ENCODE assay signal across 12 mouse cellular contexts in the genomic region with DNA sequence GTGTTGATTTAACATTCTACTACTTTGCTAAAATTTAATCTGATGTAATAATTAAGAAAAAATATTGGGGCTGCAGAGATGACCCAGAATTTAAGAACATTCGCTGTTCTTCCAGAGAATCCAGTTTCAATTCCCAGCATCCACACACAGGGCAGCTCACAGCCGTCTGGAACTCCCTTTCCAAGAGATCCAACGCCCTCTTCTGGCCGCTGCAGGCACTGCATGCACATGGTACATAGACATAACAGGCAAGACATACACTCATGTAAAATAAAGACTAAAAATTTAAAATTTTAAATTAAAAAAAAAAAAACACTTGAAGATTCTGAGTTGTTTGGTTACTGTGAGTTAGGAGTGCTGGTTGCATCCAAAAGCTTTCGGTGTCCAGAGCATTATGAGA. TPM values are rescaled to one million over a fixed set of nuclear protein-coding genes. Genes with fewer than 3 reads are reported as not detected.
A peak's percentile ranks its signal among the peaks of the same experiment; 100 is the strongest.
DNase-seq lines count a peak whose midpoint lies in the region; TF ChIP-seq lines count a peak whose summit lies in the region.
"Had no signal": no experiment of that assay in that cellular context is flagged by ENCODE, and none has a peak within 500 bp of the region (broad histone marks: within the 10 kb centered on the region; RNA-seq: fewer than 3 reads in every experiment).

No protein-coding gene starts in this region.

- no peak for TF ChIP-seq POLR2A in lung, adult 2 months (IDR thresholded peaks at IDR 0.05; ENCODE audit: borderline replicate concordance, extremely low read depth, low read depth, low read length)
- TF ChIP-seq POLR2A in cortical plate, adult 2 months (IDR thresholded peaks at IDR 0.05; ENCODE audit: extremely low read depth, insufficient read depth, low read length): no peak

- no peak for DNase-seq in gastrocnemius, adult 2 months
- no peak for DNase-seq in gastrocnemius, postnatal 4 days (ENCODE audit: low spot score in 2 of 2)
- peak; percentile 13 for DNase-seq in lung, postnatal 10 days
- DNase-seq in lung, adult 2 months: no peak
- DNase-seq in ES-CJ7 (ENCODE audit: low read depth, low spot score): peak; percentile 80
- no peak for DNase-seq in ovary, postnatal 36 days (ENCODE audit: low spot score)
- DNase-seq in midbrain, embryonic 10.5 days (ENCODE audit: low spot score): no peak

- H3K27ac ChIP-seq in gastrocnemius, adult 2 months: no peak overlapping the region
- H3K27ac ChIP-seq in cortical plate, adult 2 months (ENCODE audit: insufficient read depth, low read length): no peak overlapping the region
- H3K27ac ChIP-seq in midbrain, embryonic 10.5 days (replicated peaks): no peak overlapping the region
- H3K27ac ChIP-seq: heart, embryonic 10.5 days; limb, embryonic 12.5 days; macrophage had no signal

- H3K9me3 ChIP-seq in midbrain, embryonic 10.5 days (replicated peaks): no peaks in the 10 kb centered on the region
- H3K9me3 ChIP-seq: heart, embryonic 10.5 days had no signal

- H3K27me3 ChIP-seq in midbrain, embryonic 10.5 days (ENCODE audit: low read depth, poor library complexity, severe bottlenecking): no peaks in the 10 kb centered on the region
- H3K27me3 ChIP-seq: limb, embryonic 12.5 days had no signal

- peak; percentile 11; the same call in 1 of the 2 replicates for TF ChIP-seq CTCF in gastrocnemius, adult 2 months (IDR thresholded peaks at IDR 0.05)
- TF ChIP-seq CTCF in lung, adult 2 months (IDR thresholded peaks at IDR 0.05; ENCODE audit: insufficient read depth, low read length): no peak
- 0 out of 2 replicates have a peak, but pooled peaks have one; percentile 13 for TF ChIP-seq CTCF in cortical plate, adult 2 months (IDR thresholded peaks at IDR 0.05; ENCODE audit: extremely low read depth, insufficient read depth, low read length)

- intact Hi-C loops in gastrocnemius, adult 2 months (cut with DNase I): no loop called here

- no peak overlapping the region for H3K4me3 ChIP-seq in gastrocnemius, adult 2 months
- H3K4me3 ChIP-seq in lung, adult 2 months (replicated peaks; ENCODE audit: extremely low read depth, low read depth, low read length): no peak overlapping the region
- H3K4me3 ChIP-seq in cortical plate, adult 2 months (ENCODE audit: insufficient read depth, low read length): no peak overlapping the region
- H3K4me3 ChIP-seq in midbrain, embryonic 10.5 days: no peak overlapping the region
- H3K4me3 ChIP-seq: heart, embryonic 10.5 days; limb, embryonic 12.5 days had no signal

- 55% methylated on average over 5 of the region's 5 CpGs for WGBS in lung, adult 2 months
- 57% methylated on average over 5 of the region's 5 CpGs for WGBS in midbrain, embryonic 10.5 days

- H3K36me3 ChIP-seq in midbrain, embryonic 10.5 days: no peaks in the 10 kb centered on the region
- H3K36me3 ChIP-seq: heart, embryonic 10.5 days; limb, embryonic 12.5 days had no signal

- H3K4me1 ChIP-seq in lung, adult 2 months (ENCODE audit: control insufficient read depth, insufficient read depth, low read length): no peaks in the 10 kb centered on the region
- H3K4me1 ChIP-seq in cortical plate, adult 2 months (ENCODE audit: control insufficient read depth, insufficient read depth, low read length): no peaks in the 10 kb centered on the region
- no peaks in the 10 kb centered on the region for H3K4me1 ChIP-seq in midbrain, embryonic 10.5 days
- H3K4me1 ChIP-seq: heart, embryonic 10.5 days had no signal

RNA-seq across cellular contexts. Expression of a gene that starts 16.3 kb away (rescaled TPM):
- 1 to 10 TPM; 2.1 to 2.7 TPM for total RNA-seq in gastrocnemius, adult 2 months (2021)
- 10 to 100 TPM in 1 of 2 experiments, 1 to 10 TPM in 1; 8.6 to 10.5 TPM for total RNA-seq in gastrocnemius, postnatal 4 days (2021)
- polyA plus RNA-seq in lung, adult 2 months (2012; rRNA removed): 4.0 and 4.2 TPM in 2 replicates
- 1.1 and 1.6 TPM in 2 replicates for polyA plus RNA-seq in cortical plate, adult 2 months (2012; rRNA removed)
- 0.35 and 0.61 TPM in 2 replicates for polyA plus RNA-seq in midbrain, embryonic 10.5 days (2016; fragmentation: Nextera tagmentation; extraction: Ambion mirVana)
- polyA plus RNA-seq: activated CD4-positive, CD25-positive, alpha-beta regulatory T cell, adult 4 months; limb, embryonic 12.5 days had no signal

RNA-seq across cellular contexts. Expression of a gene that starts 40.3 kb away (rescaled TPM):
- not detected for total RNA-seq in gastrocnemius, adult 2 months (2021)
- not detected for total RNA-seq in gastrocnemius, postnatal 4 days (2021)
- polyA plus RNA-seq in lung, adult 2 months (2012; rRNA removed): 211 and 239 TPM in 2 replicates
- 57.4 and 62.1 TPM in 2 replicates for polyA plus RNA-seq in cortical plate, adult 2 months (2012; rRNA removed)
- polyA plus RNA-seq in midbrain, embryonic 10.5 days (2016; fragmentation: Nextera tagmentation; extraction: Ambion mirVana): 1.2 and 1.3 TPM in 2 replicates
- polyA plus RNA-seq: activated CD4-positive, CD25-positive, alpha-beta regulatory T cell, adult 4 months; macrophage had no signal

RNA-seq across cellular contexts. Expression of a gene that starts 42.2 kb away (rescaled TPM):
- total RNA-seq in gastrocnemius, adult 2 months (2021): 1 to 10 TPM in 1 of 2 experiments, under 1 TPM in 1; 0.94 to 3.3 TPM
- total RNA-seq in gastrocnemius, postnatal 4 days (2021): 1 to 10 TPM; 2.8 to 4.2 TPM
- 12.1 and 17.7 TPM in 2 replicates for polyA plus RNA-seq in lung, adult 2 months (2012; rRNA removed)
- polyA plus RNA-seq in cortical plate, adult 2 months (2012; rRNA removed): 0.63 and 0.95 TPM in 2 replicates
- 0.12 TPM in 1 of 2 replicates, not detected in the other for polyA plus RNA-seq in midbrain, embryonic 10.5 days (2016; fragmentation: Nextera tagmentation; extraction: Ambion mirVana)
- polyA plus RNA-seq: limb, embryonic 12.5 days had no signal

RNA-seq across cellular contexts. Expression of a gene that starts 48.6 kb away (rescaled TPM):
- under 1 TPM; 0.28 to 0.67 TPM for total RNA-seq in gastrocnemius, adult 2 months (2021)
- total RNA-seq in gastrocnemius, postnatal 4 days (2021): 1 to 10 TPM; 2.6 to 3.2 TPM
- polyA plus RNA-seq in lung, adult 2 months (2012; rRNA removed): 9.2 and 11.3 TPM in 2 replicates
- 6.2 and 6.3 TPM in 2 replicates for polyA plus RNA-seq in cortical plate, adult 2 months (2012; rRNA removed)
- polyA plus RNA-seq in midbrain, embryonic 10.5 days (2016; fragmentation: Nextera tagmentation; extraction: Ambion mirVana): 16.0 and 18.9 TPM in 2 replicates

RNA-seq across cellular contexts. Expression of a gene that starts 57.3 kb away (rescaled TPM):
- total RNA-seq in gastrocnemius, adult 2 months (2021): 1 to 10 TPM; 1.4 to 2.6 TPM
- 10 to 100 TPM; 20.2 to 22.2 TPM for total RNA-seq in gastrocnemius, postnatal 4 days (2021)
- 21.9 and 25.6 TPM in 2 replicates for polyA plus RNA-seq in lung, adult 2 months (2012; rRNA removed)
- 1.2 and 1.4 TPM in 2 replicates for polyA plus RNA-seq in cortical plate, adult 2 months (2012; rRNA removed)
- polyA plus RNA-seq in midbrain, embryonic 10.5 days (2016; fragmentation: Nextera tagmentation; extraction: Ambion mirVana): 4.8 and 5.0 TPM in 2 replicates
- polyA plus RNA-seq: macrophage had no signal

Comparison
In these comparisons a context has a peak if more than half of its experiments do, and no peak if none do; other contexts are left out.
1. DNase-seq: peak in lung, postnatal 10 days (single experiment) and ES-CJ7 (single experiment); none in gastrocnemius, adult 2 months (single experiment), gastrocnemius, postnatal 4 days (0 of 2), lung, adult 2 months (single experiment), ovary, postnatal 36 days (single experiment) and midbrain, embryonic 10.5 days (single experiment).
2. RNA of a gene that starts 40.3 kb away (polyA plus RNA-seq): 211 to 239 TPM in lung, adult 2 months and 57.4 to 62.1 TPM in cortical plate, adult 2 months; 1.2 to 1.3 TPM in midbrain, embryonic 10.5 days; every median in the first group is over 10 times any median in the second.